Mouse (Mus musculus) CH12.LX (cell line): ENCODE data around the gene Ccdc170.

Experiments
- CTCF ChIP-seq, 2 experiments: IDR thresholded peaks in 1 of 2; conservative IDR thresholded peaks in 1 of 2; 2 replicates each; pipeline ENCODE4 v1.5.1; 2011 to 2012; ENCODE audit warnings: low read depth in 2 of 2, low read length in 2 of 2, improper control_type of control experiment in 1 of 2, inconsistent platforms in 1 of 2, mild to moderate bottlenecking in 1 of 2, moderate library complexity in 1 of 2
- E2F4 ChIP-seq: IDR thresholded peaks from 2 replicates; pipeline ENCODE4 v1.6.1; 2011; ENCODE audit warnings: low read depth, low read length, improper control_type of control experiment; ENCODE audit not compliant: insufficient replicate concordance
- EP300 ChIP-seq: IDR thresholded peaks from 2 replicates; pipeline ENCODE4 v1.6.1; 2011; ENCODE audit warnings: low read length, improper control_type of control experiment
- ETS1 ChIP-seq: conservative IDR thresholded peaks from 2 replicates; pipeline ENCODE4 v1.6.1; 2012; ENCODE audit warnings: low read depth, mild to moderate bottlenecking, inconsistent platforms, low read length, improper control_type of control experiment, moderate library complexity
- KAT2A ChIP-seq: IDR thresholded peaks from 2 replicates; pipeline ENCODE4 v1.6.1; 2012; ENCODE audit warnings: low read length, improper control_type of control experiment, inconsistent platforms; ENCODE audit not compliant: insufficient replicate concordance
- POLR2A ChIP-seq: IDR thresholded peaks from 2 replicates; pipeline ENCODE4 v1.6.1; 2011; ENCODE audit warnings: low read depth, mild to moderate bottlenecking, improper control_type of control experiment, low read length

- TF ChIP-seq POLR2A (no peak), KAT2A (no peak), EP300 (no peak), E2F4 (no peak), CTCF (conservative IDR thresholded peaks at IDR 0.05 in 1 of 2, IDR thresholded peaks at IDR 0.05 in 1 of 2; ENCODE audit: low read depth in 2 of 2, low read length in 2 of 2) (no peak), ETS1 (no peak)
Measured at GRCm38 (mm10) chr10:4532731-4533130, 50.4 kb downstream of the Ccdc170 start.
